In the genomic region with DNA sequence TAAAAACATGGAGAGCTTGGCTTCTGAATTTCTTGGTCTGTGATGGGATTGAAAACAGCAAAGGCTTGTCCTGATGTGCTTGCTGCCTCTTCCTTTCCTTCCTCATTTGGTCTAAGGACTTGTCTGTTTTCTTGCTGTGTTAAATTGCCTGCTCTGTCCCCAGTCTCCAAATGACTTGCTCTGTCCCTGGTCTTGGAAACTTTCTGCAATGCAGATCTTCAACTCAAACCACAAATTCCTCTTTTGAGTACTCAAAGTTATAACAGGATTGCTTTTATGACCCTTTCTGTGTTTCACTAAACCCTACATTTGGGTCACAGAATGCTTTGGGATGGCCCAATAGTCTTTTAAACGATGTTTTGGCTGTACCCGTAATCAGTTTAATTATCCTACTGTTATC, we compare ENCODE assay signal across 25 mouse cellular contexts. TPM values are rescaled to one million over a fixed set of nuclear protein-coding genes. Genes with fewer than 3 reads are reported as not detected.
A peak's percentile ranks its signal among the peaks of the same experiment; 100 is the strongest.
DNase-seq lines count a peak whose midpoint lies in the region; ATAC-seq and TF ChIP-seq lines count a peak whose summit lies in the region.
"Had no signal": no experiment of that assay in that cellular context is flagged by ENCODE, and none has a peak within 500 bp of the region (broad histone marks: within the 10 kb centered on the region; RNA-seq: fewer than 3 reads in every experiment).

No protein-coding gene starts in this region.

- DNase-seq in heart, adult 11 months: peak; percentile 13
- DNase-seq in heart, adult 2 months: no peak
- peak; percentile 32 for DNase-seq in naive thymus-derived CD4-positive, alpha-beta T cell, adult 2 months (ENCODE audit: low read depth)
- DNase-seq in spleen, adult 18-20 months: no peak
- DNase-seq in B cell, adult 2 months: no peak
- DNase-seq: adrenal gland, adult 8-10 months; adrenal gland, postnatal 14 days; adrenal gland, postnatal 36 days; cerebellum, adult 11-12 months; cerebellum, adult 2 months; cerebellum, adult 9-10 months; cerebellum, postnatal 10 days; cerebellum, postnatal 25 days; embryo, embryonic 11 days had no signal

- H3K4me1 ChIP-seq in heart, adult 2 months (ENCODE audit: control insufficient read depth, insufficient read depth, low read length): no peaks in the 10 kb centered on the region
- H3K4me1 ChIP-seq: embryonic facial prominence, embryonic 13.5 days; embryonic facial prominence, embryonic 15.5 days; forebrain, embryonic 10.5 days; forebrain, embryonic 12.5 days had no signal

- no peaks in the 10 kb centered on the region for H3K79me2 ChIP-seq in heart, adult 2 months (replicated peaks; ENCODE audit: control insufficient read depth, insufficient read depth, low read length)

- H3K4me3 ChIP-seq in heart, adult 2 months: no peak overlapping the region
- H3K4me3 ChIP-seq: embryonic facial prominence, embryonic 13.5 days; embryonic facial prominence, embryonic 15.5 days; erythroblast, embryonic 14.5 days; forebrain, embryonic 10.5 days; forebrain, embryonic 12.5 days had no signal

- H3K9ac ChIP-seq in heart, adult 2 months (ENCODE audit: low read depth, low read length): no peak overlapping the region
- H3K9ac ChIP-seq: embryonic facial prominence, embryonic 13.5 days; embryonic facial prominence, embryonic 15.5 days; forebrain, embryonic 12.5 days had no signal

- intact Hi-C loops in heart, adult 2 months (cut with DNase I): no loop called here

- H3K27ac ChIP-seq in heart, adult 2 months: no peak overlapping the region
- H3K27ac ChIP-seq: embryonic facial prominence, embryonic 13.5 days; embryonic facial prominence, embryonic 15.5 days; forebrain, embryonic 10.5 days; forebrain, embryonic 12.5 days had no signal

- 86% methylated on average over 2 of the region's 2 CpGs for WGBS in heart, adult 2 months

- TF ChIP-seq CTCF in heart, adult 2 months (IDR thresholded peaks at IDR 0.05): no peak

- no peaks in the 10 kb centered on the region for H3K27me3 ChIP-seq in heart, adult 2 months (ENCODE audit: control insufficient read depth, insufficient read depth, low read length)
- H3K27me3 ChIP-seq: embryonic facial prominence, embryonic 13.5 days; embryonic facial prominence, embryonic 15.5 days; forebrain, embryonic 12.5 days had no signal

- H3K36me3 ChIP-seq in heart, adult 2 months (ENCODE audit: control insufficient read depth, insufficient read depth, low read length): no peaks in the 10 kb centered on the region
- H3K36me3 ChIP-seq: embryonic facial prominence, embryonic 13.5 days; embryonic facial prominence, embryonic 15.5 days; forebrain, embryonic 10.5 days; forebrain, embryonic 12.5 days; G1E had no signal

- 0 out of 2 replicates have a peak, but pooled peaks have one; percentile 5 for ATAC-seq in megakaryocyte, adult 5-6 weeks (ENCODE audit: poor library complexity, severe bottlenecking)
- ATAC-seq: activated CD4-positive, CD25-positive, alpha-beta regulatory T cell, adult 4 months; forebrain, embryonic 14.5 days; forebrain, embryonic 16.5 days; Patski had no signal

- TF ChIP-seq POLR2A in heart, adult 2 months (IDR thresholded peaks at IDR 0.05; ENCODE audit: insufficient read depth, low read depth, low read length): no peak

- no peak for TF ChIP-seq EP300 in heart, adult 2 months (IDR thresholded peaks at IDR 0.05; ENCODE audit: insufficient read depth, low read depth, low read length)

RNA-seq across cellular contexts. Expression of a gene that starts 36.6 kb away (rescaled TPM):
- 10 to 100 TPM; 67.4 to 81.0 TPM for total RNA-seq in heart, adult 2 months (2021)
- 52.9 and 57.3 TPM in 2 replicates for polyA plus RNA-seq in heart, adult 2 months (2012; rRNA removed)
- 4.7 and 7.8 TPM in 2 replicates for total RNA-seq in megakaryocyte, adult 5-6 weeks (2015)
- total RNA-seq in megakaryocyte, adult 5-6 weeks (2017): 8.3 and 9.5 TPM in 2 replicates

Comparison
In these comparisons a context has a peak if more than half of its experiments do, and no peak if none do; other contexts are left out.
1. DNase-seq: peak in heart, adult 11 months (single experiment) and naive thymus-derived CD4-positive, alpha-beta T cell, adult 2 months (single experiment); none in heart, adult 2 months (0 of 2), spleen, adult 18-20 months (0 of 2) and B cell, adult 2 months (0 of 2).
2. RNA of a gene that starts 36.6 kb away (total RNA-seq): 67.4 to 81.0 TPM in heart, adult 2 months; 4.7 to 9.5 TPM in megakaryocyte, adult 5-6 weeks; every median in the first group is over 4 times any median in the second.